In genomic region chr4:125703310-125703690, GRCm38 (mm10) we compare ENCODE assay signal across 8 mouse cellular contexts.
DNase-seq lines count a peak whose midpoint lies in the region; ATAC-seq lines count a peak whose summit lies in the region.

No protein-coding gene starts in this region.

- H3K27ac ChIP-seq in heart, embryonic 14.5 days (replicated peaks in 1 of 2; ENCODE audit: control insufficient read depth in 1 of 2, insufficient read depth in 1 of 2, low read depth in 2 of 2, low read length in 2 of 2) = peak overlapping the region; percentile 6 to 56; a peak in 2 of 4 replicates
- peak overlapping the region; percentile 40 for H3K27ac ChIP-seq in midbrain, embryonic 16.5 days (ENCODE audit: low read length)

- peaks cover 10 to 14% of the 10 kb centered on the region in 2 experiments; a peak in 3 of 4 replicates for H3K4me1 ChIP-seq in heart, embryonic 14.5 days (ENCODE audit: control insufficient read depth in 2 of 2, insufficient read depth in 2 of 2, low read length in 2 of 2)
- peaks cover 7% of the 10 kb centered on the region for H3K4me1 ChIP-seq in midbrain, embryonic 16.5 days (ENCODE audit: control insufficient read depth, insufficient read depth, low read length)

- H3K9ac ChIP-seq in heart, embryonic 14.5 days (ENCODE audit: low read length) = no peak overlapping the region
- no peak overlapping the region for H3K9ac ChIP-seq in midbrain, embryonic 16.5 days (ENCODE audit: low read depth, low read length)

- H3K4me2 ChIP-seq in heart, embryonic 14.5 days (ENCODE audit: low read length) = no peak overlapping the region
- H3K4me2 ChIP-seq in midbrain, embryonic 16.5 days (ENCODE audit: low read length) = no peak overlapping the region

- no peak overlapping the region for H3K4me3 ChIP-seq in heart, embryonic 14.5 days (ENCODE audit: control insufficient read depth in 1 of 2, insufficient read depth in 1 of 2, low read depth in 1 of 2, low read length in 2 of 2)
- H3K4me3 ChIP-seq in midbrain, embryonic 16.5 days (ENCODE audit: low read depth, low read length) = no peak overlapping the region

- WGBS in heart, embryonic 14.5 days = 26% methylated on average over 4 of the region's 4 CpGs
- 46% methylated on average over 4 of the region's 4 CpGs for WGBS in midbrain, embryonic 16.5 days

- peak; percentile 30 to 83 for DNase-seq in adrenal gland, adult (ENCODE audit: inconsistent age in 2 of 2, low spot score in 1 of 2)
- no peak for DNase-seq in adrenal gland, postnatal 25 days
- peak; percentile 28 to 31 for DNase-seq in B cell, adult 2 months
- peak; percentile 53 to 55 for DNase-seq in cerebellum, postnatal 14 days
- peak; percentile 46 to 71 for DNase-seq in layer of hippocampus, adult 18-20 months (ENCODE audit: low spot score in 2 of 2)
- DNase-seq in ovary, postnatal 10 days (ENCODE audit: low spot score) = no peak

- no peaks in the 10 kb centered on the region for H3K36me3 ChIP-seq in heart, embryonic 14.5 days (ENCODE audit: control insufficient read depth, insufficient read depth, low read length)
- H3K36me3 ChIP-seq in midbrain, embryonic 16.5 days (ENCODE audit: control insufficient read depth, insufficient read depth, low read length) = peaks cover 4% of the 10 kb centered on the region; the same call in 1 of the 2 replicates

- no peak for ATAC-seq in heart, embryonic 14.5 days (ENCODE audit: insufficient number of reproducible peaks, insufficient read depth, low FRiP score, low read depth)
- peak; percentile 49 for ATAC-seq in midbrain, embryonic 16.5 days

- no peaks in the 10 kb centered on the region for H3K9me3 ChIP-seq in heart, embryonic 14.5 days (ENCODE audit: control insufficient read depth, low read length)
- H3K9me3 ChIP-seq in midbrain, embryonic 16.5 days (replicated peaks; ENCODE audit: control insufficient read depth, low read length, poor library complexity, severe bottlenecking) = no peaks in the 10 kb centered on the region

- 0 out of 2 replicates have a peak, but pooled peaks cover 4% of the 10 kb centered on the region for H3K27me3 ChIP-seq in heart, embryonic 14.5 days (ENCODE audit: control insufficient read depth, insufficient read depth, low read length)
- no peaks in the 10 kb centered on the region for H3K27me3 ChIP-seq in midbrain, embryonic 16.5 days (ENCODE audit: control insufficient read depth, insufficient read depth, low read depth, low read length)

Comparison
In these comparisons a context has a peak if more than half of its experiments do, and no peak if none do; other contexts are left out.
1. DNase-seq: peak in adrenal gland, adult (2 of 2), B cell, adult 2 months (2 of 2), cerebellum, postnatal 14 days (2 of 2) and layer of hippocampus, adult 18-20 months (2 of 2); none in adrenal gland, postnatal 25 days (single experiment) and ovary, postnatal 10 days (single experiment).